Mouse (Mus musculus) inflammation-experienced regulatory T-cells, adult 6 months (primary cell): ENCODE measurements around the gene Rbbp6. TPM values are rescaled to one million over a fixed set of nuclear protein-coding genes. Genes with fewer than 3 reads are reported as not detected.

ENCODE experiments used
- polyA plus RNA-seq, 3 experiments: library from polyadenylated mRNA; unstranded; fragments of 100-300 nt; shearing (Covaris generic); gene quantifications; one replicate each; pipeline ENCODE4 v1.2.1; 2017

Rbbp6 gene
- polyA plus RNA-seq, 3 experiments from 2014 or later: 33.9 to 66.1 (median 58.2) TPM

Other genes starting within 250 kb of the Rbbp6 start
- 100 to 1,000 TPM in 1 of 3 experiments, 10 to 100 TPM in 2; 63.0 to 158 (median 70.6) TPM for gene Tnrc6a, start 158.2 kb downstream of the Rbbp6 start, polyA plus RNA-seq
- 1 to 10 TPM in 1 of 3 experiments, under 1 TPM in 2; 0.27 to 1.9 (median 0.60) TPM for gene Slc5a11, start 249.1 kb downstream of the Rbbp6 start, polyA plus RNA-seq